Mouse (Mus musculus): ENCODE measurements around the gene Slamf1.
"Not testable (repeated sequence)": the region's sequence is repeated elsewhere in the genome, so short reads cannot be mapped to it uniquely, and the experiment has no call there.

Gene Slamf1

GRCm38 (mm10) chr1:171799648-171800047 lies 32.7 kb downstream of the Slamf1 start:
- DNase-seq (ENCODE audit: low read depth in 1 of 2, low spot score in 2 of 2), result no peak

GRCm38 (mm10) chr1:171811048-171811447 lies 44.1 kb downstream of the Slamf1 start:
- DNase-seq (ENCODE audit: low read depth in 1 of 2, low spot score in 2 of 2), result not testable (repeated sequence)

GRCm38 (mm10) chr1:171815545-171816439 lies 48.9 kb downstream of the Slamf1 start:
- DNase-seq (ENCODE audit: low read depth in 1 of 2, low spot score in 2 of 2), result peak in 1 of 2 experiments; percentile 9

GRCm38 (mm10) chr1:171816991-171817390 lies 50.1 kb downstream of the Slamf1 start:
- no peak for DNase-seq (ENCODE audit: low read depth in 1 of 2, low spot score in 2 of 2)

DNA sequence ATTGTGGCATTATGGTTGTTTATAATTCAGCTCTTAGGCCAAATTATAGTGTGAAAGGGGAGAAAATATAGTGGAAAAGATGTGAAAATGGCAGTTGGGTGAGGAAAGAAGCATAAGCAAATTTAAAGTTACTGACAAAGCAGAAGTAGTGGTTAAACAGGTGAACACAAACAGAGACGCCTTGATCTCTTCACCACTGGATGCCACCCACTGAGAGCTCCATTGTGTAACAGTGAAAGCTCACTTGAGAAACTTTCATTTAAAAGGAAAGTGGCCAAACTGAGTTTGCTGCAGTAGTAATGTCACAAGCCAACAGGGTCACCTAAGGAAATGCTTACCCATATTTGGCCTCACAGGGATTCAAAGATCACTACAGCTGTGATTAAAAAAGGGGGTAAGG lies 54.4 kb downstream of the Slamf1 start:
- no peak for DNase-seq (ENCODE audit: low read depth in 1 of 2, low spot score in 2 of 2)

GRCm38 (mm10) chr1:171825462-171825861 lies 58.5 kb downstream of the Slamf1 start:
- no peak for DNase-seq (ENCODE audit: low read depth in 1 of 2, low spot score in 2 of 2)

- no peak for DNase-seq (ENCODE audit: low read depth in 1 of 2, low spot score in 2 of 2)
These were observed 59.2 kb downstream of the Slamf1 start for GRCm38 (mm10) chr1:171826164-171826563.

DNA sequence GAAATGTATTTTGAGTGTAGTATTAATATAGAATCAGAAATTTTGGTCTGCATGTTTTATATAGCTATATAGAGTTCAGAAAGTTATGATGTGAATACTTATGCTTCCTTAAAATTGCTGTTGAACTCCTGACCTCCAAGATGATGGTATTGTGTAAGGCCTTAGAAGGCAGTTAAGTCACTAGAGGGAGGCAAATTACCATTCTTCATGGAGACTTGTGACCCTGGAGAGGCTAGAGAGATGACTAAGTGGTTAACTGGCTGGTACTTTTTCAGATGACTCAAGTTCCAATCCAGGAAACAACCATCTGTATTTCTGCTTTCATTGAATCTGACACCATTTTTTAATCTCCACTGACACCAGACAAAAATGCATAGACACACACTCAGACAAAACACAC lies 60.7 kb downstream of the Slamf1 start:
- DNase-seq (ENCODE audit: low read depth in 1 of 2, low spot score in 2 of 2), result no peak

GRCm38 (mm10) chr1:171839488-171839887 lies 72.6 kb downstream of the Slamf1 start, which contains the start of gene Cd84:
Gene Cd84 (plus strand): TSS chr1:171839697.
- no peak for DNase-seq (ENCODE audit: low read depth in 1 of 2, low spot score in 2 of 2)

DNA sequence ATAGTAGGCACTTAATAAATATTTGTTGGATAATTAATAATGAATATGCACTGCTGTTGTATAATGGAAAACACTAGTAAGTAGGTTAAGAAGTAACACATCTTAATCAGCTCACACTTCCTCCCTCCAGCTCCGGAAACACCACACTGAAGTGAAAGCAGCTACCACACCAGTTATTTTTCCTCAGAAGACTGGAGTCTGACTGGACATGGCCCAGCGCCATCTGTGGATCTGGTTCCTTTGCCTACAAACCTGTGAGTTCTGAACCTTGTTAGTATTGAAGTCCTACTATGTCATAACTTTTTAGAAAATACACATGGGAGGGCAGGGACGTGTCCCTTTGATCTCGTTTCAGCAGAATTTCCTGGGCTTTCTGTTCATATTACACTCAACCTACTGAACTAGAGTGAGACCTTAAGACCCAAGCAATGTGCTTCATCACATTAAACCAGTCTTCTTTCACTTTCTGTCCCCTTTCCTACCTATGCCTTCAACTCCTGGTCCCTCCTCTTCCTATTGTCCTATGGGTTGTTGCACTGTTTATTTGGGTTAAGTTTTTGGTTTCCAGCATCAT lies 73.6 kb downstream of the Slamf1 start:
- DNase-seq (ENCODE audit: low read depth in 1 of 2, low spot score in 2 of 2), result peak in 1 of 2 experiments; percentile 35

DNA sequence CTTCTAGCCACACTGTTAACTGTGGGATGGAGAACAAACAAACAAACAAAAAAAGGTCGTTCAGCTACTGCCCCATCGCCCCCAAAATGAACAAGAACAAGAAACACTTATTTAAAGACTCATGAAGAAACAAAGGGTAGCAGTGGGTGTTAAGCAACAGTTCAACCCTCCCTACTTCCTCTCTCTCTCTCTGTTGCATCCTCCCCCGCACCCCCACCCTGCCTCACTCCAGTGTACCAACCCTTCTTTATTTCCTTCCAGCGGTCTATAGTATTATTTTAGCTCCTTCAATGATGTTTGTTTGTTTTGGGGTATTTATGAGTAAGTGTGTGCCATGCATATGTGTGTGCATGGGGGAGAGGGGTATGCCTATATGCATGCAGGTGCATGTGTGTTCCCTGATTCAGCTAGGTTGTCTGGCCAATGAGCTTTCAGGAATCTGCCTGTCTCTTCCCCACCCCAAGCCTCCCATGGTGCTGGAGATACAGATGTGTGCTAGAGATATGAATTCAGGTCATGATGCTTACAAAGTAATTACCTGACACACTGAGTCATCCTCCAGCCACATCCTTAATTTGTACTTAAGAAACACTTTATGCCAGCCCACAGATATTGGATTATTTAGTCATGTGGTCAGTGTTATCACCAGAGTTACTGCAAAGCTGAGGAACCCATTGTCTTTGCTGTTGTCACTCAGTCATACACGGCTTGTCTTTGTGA lies 78.3 kb downstream of the Slamf1 start:
- peak in 1 of 2 experiments; percentile 34 for DNase-seq (ENCODE audit: low read depth in 1 of 2, low spot score in 2 of 2)

GRCm38 (mm10) chr1:171848201-171848600 lies 81.3 kb downstream of the Slamf1 start:
- DNase-seq (ENCODE audit: low read depth in 1 of 2, low spot score in 2 of 2), result no peak

GRCm38 (mm10) chr1:171848757-171849156 lies 81.8 kb downstream of the Slamf1 start:
- no peak for DNase-seq (ENCODE audit: low read depth in 1 of 2, low spot score in 2 of 2)

- peak; percentile 74 to 77 for DNase-seq (ENCODE audit: low read depth in 1 of 2, low spot score in 2 of 2)
These were observed 82.5 kb downstream of the Slamf1 start for GRCm38 (mm10) chr1:171849454-171849853.
